Mouse (Mus musculus) adrenal gland, adult 8-10 months (tissue): ENCODE results near the gene Bcl10. TPM values are rescaled to one million over a fixed set of nuclear protein-coding genes. Genes with fewer than 3 reads are reported as not detected.
"Not testable (repeated sequence)": the region's sequence is repeated elsewhere in the genome, so short reads cannot be mapped to it uniquely, and the experiment has no call there.

ENCODE experiments used
- DNase-seq: peaks from one replicate; pipeline ENCODE4 v3.0.0; 2022
- total RNA-seq, 4 experiments: library from RNA; stranded (reverse); gene quantifications; 2 replicates each; pipeline ENCODE4 v1.2.4; 2022

The Bcl10 gene
- total RNA-seq, 4 experiments from 2014 or later: 21.8 to 25.1 (median 23.4) TPM

DNA sequence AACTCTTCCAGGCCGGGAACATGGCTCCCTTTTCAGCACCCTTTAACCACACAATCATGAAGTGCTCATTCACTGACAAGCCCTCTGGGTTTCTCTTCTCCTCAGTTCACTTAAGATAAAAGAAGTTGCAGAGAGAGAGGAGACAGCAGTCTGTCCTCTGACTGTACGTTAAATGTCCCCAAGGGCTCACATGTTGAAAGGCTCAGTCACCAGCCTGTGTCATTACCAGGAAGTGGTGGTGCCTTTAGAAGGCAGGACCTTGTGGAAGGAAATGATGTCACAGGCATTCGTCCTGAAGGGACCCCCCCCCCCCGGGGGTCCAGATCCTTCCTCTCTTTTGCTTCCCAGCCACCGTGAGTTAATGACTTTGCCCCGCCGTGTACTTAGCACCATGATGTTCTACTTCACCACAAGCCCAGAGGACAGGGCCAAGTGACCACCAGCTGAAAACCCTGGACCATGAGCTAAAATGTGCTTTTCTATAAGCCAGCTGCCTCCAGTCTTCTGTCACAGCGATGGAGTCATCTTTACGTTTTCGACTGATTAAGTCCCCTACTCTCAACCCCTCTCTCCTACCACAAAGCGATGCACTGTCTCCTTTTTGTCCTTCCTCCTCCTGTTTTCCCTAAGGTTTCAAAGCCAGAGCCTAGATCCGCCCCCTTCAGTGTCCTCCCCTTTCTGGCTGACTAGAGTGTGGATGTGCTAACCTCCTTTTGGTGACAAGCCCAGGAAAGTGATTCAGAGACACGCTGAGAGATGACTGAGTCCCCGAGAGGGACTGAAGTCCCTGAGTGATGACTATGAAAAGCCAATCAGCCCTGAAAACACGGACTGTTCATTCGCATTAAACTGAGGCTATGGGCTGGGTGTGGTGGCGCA is 28.9 kb downstream of the Bcl10 start:
- peak; percentile 68 for DNase-seq

DNA sequence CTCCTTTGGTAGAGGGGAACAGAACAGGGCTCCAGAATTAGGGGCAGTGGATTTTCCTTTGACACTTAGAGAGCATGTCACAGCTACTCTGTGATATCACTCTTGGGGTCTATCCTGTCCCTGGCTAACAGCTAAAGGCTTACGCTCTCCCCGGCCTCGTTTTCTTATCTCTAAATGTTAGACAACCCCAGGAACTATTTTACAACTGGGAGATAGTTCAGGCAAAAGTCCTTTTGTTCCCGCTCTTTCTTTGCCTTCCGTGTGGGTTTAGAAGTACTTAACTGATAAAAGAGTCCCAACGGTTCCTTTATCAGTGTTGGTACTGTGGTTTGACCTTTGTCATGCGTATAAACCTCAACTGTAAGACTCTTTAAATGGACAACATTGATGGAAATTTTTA is 30.3 kb downstream of the Bcl10 start:
- DNase-seq: no peak

DNA sequence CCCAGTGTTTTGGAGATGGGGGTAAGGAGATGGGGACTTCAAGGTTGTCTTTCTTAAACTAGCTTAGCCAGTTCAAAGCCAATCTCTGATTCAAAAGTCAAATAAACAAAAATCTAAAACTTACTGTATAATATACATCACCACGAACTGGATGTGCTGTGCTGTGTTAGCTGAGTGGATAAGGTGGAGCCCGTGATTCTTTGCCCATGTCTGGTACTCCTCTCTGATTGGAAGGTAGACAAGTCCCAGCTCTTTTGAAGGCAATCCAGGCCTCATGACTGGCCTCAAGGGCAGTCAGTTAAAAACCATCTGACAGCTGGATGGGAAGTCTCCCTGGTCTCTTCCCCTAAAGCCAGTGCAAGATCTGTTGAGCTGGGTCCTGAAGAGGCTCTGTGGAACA is 30.8 kb downstream of the Bcl10 start:
- no peak for DNase-seq

DNA sequence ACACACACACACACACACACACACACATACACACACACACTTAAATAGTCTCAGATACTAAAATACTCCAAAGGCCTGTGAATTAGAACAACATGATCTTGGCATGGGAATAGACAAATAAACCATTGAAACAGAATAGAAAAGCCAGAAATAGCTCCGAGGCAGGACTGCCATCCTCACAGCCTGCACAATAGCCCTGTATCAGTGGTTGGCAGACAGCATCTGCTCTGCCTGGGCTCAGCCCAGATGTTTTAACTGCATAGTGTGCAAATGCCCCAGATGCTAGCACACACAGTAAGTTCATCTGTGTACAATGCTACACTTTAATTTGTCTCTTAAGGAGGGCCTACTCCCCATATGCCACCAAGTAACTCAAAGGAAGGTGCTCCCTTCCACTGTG is 37.2 kb downstream of the Bcl10 start:
- DNase-seq: no peak

DNA sequence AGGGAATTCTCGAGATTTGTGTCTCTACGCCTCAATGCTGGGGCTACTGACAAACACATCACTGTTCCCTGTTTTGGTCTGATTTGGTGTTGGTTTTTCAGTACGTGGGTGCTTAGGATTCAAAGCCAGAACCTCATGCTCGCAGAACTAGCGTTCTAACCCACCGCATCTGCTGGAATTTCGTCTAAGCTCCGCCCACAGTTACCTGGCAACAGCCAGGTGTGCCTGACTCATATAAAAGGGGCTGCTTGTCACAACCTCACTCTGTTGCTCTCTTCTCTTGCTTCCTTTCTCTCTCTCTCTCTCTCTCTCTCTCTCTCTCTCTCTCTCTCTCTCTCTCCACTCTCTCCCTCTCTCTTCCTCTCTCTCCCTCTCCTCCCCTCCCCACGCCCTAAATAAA is 39.8 kb downstream of the Bcl10 start:
- no peak for DNase-seq

DNA sequence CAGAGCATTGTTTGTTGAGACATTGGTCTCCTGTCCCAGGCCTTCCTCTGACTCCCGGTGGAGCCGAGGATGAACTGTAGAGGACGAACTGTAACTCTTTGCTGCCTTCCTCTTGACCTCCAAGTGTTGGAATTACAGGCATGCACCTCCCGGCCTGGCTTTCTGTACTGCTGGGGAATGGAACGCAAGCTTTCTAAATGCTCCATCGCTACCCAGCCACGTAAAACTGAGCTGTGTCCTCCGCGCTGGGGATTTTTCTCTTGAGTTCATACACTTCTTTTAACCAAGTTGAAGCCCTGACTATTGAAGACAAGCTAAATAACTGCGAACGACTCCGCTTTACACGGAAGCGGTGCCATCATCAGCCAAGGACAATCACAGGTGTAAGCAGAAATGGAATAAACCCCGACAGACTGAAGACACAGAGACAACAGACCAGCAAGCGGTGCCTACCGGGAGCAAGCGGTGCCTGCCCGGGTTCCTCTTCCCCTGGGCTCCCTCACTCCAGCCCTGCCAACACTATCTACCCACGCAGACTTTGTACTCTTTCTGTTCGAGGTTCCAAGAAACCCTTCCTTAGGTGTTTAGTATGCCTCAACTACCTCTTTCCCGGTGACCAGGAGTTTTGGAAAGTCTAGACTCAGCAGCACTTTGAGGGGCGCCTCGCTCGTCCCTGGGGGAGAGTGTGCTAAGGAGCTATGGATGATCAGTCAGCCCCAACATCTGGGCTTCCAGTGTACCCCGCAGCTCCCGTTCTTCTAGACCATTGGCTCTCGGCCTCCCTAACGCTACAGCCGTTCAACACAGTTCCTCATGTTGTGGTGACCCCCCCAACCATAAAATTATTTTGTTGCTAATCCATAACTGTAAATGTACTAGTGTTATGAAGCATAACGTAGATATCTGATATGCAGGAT is 40.8 kb downstream of the Bcl10 start:
- DNase-seq: no peak

DNA sequence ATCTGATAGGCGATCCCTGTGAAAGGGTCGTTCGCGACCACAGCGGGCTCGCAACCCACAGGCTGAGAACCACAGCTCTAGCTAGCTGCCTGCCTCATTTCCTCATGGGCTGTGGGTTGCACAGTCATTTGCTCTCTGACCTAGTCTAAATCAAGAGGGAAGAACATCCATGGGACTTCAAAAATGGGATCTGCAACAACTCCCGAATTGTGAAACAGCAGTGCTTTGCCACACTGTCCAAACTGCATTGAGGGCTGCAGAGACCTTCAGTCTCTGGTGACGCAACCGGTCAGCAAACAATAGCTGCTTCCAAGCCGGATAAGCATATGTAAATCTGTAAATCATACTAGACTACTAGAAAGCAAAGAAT is 41.4 kb downstream of the Bcl10 start:
- peak; percentile 28 for DNase-seq

DNA sequence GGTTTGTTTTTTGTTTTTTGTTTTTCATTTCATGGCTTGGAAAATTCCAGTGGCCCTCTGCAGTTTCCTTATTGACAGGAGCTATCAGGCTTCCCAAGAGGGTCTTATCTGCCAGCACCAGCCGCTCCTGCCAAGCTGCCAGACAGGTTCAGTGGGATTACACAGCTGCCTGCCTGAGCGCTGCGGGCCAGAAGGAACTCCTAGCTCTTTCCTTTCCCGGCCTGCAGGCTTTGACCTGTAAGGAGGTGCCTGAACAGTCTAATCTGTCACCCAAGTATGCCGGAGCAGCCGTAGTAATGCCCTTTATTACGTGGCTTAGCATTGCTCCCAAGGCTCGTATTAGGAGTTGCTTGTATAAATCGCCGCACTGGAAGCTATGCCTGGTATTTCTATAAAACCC is 41.9 kb downstream of the Bcl10 start:
- no peak for DNase-seq

DNA sequence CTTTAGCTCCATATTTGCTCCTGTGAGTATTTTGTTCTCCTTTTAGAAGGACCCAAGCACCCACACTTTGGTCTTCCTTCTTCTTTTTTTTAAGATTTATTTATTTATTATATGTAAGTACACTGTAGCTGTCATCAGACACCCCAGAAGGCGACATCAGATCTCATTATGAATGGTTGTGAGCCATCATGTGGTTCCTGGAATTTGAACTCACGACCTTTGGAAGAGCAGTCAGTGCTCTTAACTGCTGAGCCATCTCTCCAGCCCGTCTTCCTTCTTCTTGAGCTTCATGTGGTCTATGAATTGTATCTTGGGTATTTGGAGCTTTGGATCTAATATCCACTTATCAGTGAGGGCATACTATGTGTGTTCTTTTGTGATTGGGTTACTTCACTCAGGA is 43.0 kb downstream of the Bcl10 start:
- not testable (repeated sequence) for DNase-seq

DNA sequence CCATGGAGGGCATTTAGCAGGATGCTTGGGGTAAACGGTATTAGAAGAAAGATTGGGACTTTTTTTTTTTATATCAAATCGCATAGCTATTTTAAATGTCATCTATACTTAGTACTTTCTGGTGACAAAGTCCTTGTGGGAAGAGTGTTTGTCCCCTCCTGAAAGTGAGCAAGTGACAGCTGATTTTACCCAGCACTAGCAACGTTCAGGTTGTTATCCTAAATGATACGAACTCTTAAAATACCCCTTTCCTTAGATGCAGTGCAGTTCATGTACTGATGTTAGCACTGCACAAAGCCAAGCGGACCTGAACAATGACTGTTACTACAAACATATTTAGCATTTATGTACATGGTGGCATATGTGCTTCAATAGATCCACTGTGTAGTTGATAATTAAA is 44.2 kb downstream of the Bcl10 start:
- no peak for DNase-seq

DNA sequence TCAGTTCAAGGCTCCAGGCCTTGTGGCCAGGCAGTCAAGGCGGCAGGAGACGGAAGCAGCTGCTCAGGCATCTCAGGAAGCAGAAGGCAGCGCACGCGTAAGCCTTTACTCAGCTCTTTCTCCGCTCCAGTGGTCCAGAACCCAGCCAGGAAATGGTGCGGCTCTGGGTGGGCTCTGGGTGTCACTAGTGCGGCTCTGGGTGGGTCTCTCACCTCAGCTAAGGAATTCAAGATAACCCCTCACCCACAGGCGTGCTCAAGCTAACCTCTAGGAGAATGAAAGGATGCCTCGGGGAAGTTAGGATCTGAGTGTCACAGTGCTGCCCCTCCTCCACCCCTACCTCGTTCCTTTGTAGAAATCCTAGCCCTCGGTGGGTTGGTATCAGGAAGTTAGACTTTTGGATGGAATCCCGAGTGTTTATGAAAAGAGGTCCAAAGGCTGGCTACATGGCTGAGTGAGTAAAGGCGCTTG is 46.5 kb downstream of the Bcl10 start:
- no peak for DNase-seq

DNA sequence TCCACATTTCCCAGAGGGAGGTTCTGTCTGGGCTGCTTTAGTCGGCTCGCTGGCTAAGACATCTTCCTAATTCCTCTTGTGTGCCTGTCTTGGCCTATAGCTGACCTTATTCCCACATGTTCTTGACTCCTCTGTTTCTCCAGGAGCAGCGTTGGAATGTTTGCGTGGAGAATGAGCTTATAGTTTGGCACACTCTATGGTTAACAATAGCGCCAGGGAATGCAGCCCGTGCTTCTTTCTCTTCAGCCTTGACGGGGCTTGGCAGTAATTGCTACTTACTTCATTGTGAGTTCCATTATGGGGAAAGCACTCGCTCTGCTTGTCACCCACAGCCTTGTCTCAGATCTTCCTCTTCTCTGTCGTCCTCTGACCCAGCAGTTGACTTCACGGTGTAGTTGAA is 48.9 kb downstream of the Bcl10 start:
- no peak for DNase-seq

DNA sequence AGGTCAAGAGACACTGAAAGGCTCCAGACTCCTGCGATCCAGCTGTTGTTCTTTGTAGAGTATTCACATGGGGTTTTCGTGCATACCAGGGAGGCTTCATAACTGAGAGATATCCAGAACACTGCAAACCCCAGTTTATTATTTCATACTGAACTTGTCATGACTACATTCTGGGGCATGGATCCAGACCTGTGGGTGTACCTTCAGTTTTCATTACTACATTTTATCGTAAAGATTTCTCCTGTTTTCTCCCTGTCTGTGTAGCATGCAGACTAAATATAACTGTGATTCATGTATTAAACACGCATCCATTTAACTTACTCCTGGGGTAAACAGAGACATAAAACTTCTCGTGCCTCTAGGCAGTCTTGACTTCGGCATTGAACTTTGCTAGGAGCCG is 52.4 kb downstream of the Bcl10 start:
- DNase-seq: no peak

Other genes starting within 250 kb of the Bcl10 start
- 1 to 10 TPM; 3.1 to 4.1 (median 3.3) TPM for gene Ddah1, start 164.1 kb upstream of the Bcl10 start, total RNA-seq
- gene 2410004B18Rik, start 15.2 kb downstream of the Bcl10 start, total RNA-seq: 10 to 100 TPM; 17.4 to 25.4 (median 22.4) TPM
- gene Syde2, start 65.1 kb downstream of the Bcl10 start, total RNA-seq: 1 to 10 TPM; 4.8 to 6.6 (median 5.6) TPM
- gene Wdr63, start 185.3 kb downstream of the Bcl10 start, total RNA-seq: not detected
- gene Mcoln3, start 194.6 kb downstream of the Bcl10 start, total RNA-seq: under 1 TPM in 2 of 4 experiments, not detected in 2; 0.09 to 0.46 TPM
- gene Mcoln2, start 227.0 kb downstream of the Bcl10 start, total RNA-seq: 1 to 10 TPM in 2 of 4 experiments, under 1 TPM in 2; 0.17 to 1.2 (median 0.63) TPM